Mouse (Mus musculus): ENCODE data around the gene Srp54b.
"Not testable (repeated sequence)": the region's sequence is repeated elsewhere in the genome, so short reads cannot be mapped to it uniquely, and the experiment has no call there.

Gene Srp54b

GRCm38 (mm10) chr12:55154559-55155448 lies at the start of gene Srp54b:
Gene Srp54b (plus strand): TSS chr12:55155104.
- not testable (repeated sequence) for DNase-seq (ENCODE audit: low spot score)

- not testable (repeated sequence) for DNase-seq (ENCODE audit: low spot score)
Observed at GRCm38 (mm10) chr12:55112616-55113015, 42.3 kb upstream of the Srp54b start.

DNA sequence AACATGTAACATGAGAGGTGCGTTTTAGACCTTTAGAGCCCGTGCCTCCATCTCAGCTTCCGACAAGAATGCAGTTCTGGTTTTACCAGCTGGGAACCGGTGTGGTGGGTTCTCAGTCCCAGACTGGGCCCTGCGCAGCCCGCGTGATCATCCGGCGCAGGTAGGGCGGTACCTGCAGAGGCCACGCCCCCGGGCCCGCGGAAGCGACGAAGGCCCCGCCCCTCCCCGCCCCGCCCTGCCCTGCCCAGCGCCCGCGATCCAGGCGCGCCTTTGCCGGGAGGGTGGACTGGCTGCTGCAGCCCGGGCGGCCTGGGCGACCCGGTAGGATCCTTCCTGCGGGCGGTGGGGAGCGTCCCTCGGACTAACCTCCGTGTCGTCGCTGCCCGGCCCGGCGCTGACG lies 30.7 kb upstream of the Srp54b start, which contains the start of gene Fam177a:
Gene Fam177a (plus strand): TSS at position 228 of the 400 bp plus-strand sequence.
- DNase-seq (ENCODE audit: low spot score), result not testable (repeated sequence)

- not testable (repeated sequence) for DNase-seq (ENCODE audit: low spot score)
Observed at GRCm38 (mm10) chr12:55124731-55125130, 30.2 kb upstream of the Srp54b start.

- not testable (repeated sequence) for DNase-seq (ENCODE audit: low spot score)
Observed at GRCm38 (mm10) chr12:55135540-55135939, 19.4 kb upstream of the Srp54b start.

DNA sequence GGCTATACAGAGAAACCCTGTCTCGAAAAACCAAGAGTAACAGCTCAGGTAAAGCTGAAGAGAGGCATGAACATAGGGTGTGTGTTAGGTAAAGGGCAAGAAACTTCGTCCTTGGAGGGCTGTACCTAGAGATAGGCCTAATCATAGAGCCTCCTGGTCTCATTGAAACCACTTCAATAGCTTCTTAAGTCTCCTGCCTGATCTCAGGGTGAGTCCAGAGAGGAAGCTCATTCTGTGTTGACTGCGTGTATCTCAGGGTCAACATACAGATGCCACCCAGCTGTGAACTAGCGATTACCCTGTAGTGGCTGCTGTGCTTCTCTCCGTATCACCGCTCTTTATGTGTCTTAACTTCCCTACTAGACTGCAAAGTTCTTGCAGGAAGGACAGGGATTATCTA lies 17.0 kb upstream of the Srp54b start:
- not testable (repeated sequence) for DNase-seq (ENCODE audit: low spot score)

DNA sequence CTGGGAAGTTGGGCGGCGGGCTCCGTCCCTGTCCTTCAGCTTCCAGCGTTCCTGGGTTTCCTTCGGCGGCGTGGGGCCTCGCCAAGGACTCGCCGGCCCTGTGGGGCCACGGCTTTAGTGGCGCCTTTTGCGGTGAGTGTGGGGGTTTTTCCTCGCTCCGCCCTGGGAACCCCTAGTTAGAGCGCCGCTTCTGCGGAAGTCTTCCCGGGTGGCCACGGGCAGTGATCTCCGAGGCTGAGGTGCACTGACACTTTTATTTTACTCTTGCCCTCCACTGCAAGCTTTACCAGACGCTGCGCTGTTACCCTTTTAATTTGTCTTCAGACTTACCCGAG lies 512 bp downstream of the Srp54b start:
- not testable (repeated sequence) for DNase-seq (ENCODE audit: low spot score)

GRCm38 (mm10) chr12:55167034-55167557 lies 12.2 kb downstream of the Srp54b start:
- not testable (repeated sequence) for DNase-seq (ENCODE audit: low spot score)

- not testable (repeated sequence) for DNase-seq (ENCODE audit: low spot score)
Observed at GRCm38 (mm10) chr12:55187686-55188085, 32.8 kb downstream of the Srp54b start.

DNA sequence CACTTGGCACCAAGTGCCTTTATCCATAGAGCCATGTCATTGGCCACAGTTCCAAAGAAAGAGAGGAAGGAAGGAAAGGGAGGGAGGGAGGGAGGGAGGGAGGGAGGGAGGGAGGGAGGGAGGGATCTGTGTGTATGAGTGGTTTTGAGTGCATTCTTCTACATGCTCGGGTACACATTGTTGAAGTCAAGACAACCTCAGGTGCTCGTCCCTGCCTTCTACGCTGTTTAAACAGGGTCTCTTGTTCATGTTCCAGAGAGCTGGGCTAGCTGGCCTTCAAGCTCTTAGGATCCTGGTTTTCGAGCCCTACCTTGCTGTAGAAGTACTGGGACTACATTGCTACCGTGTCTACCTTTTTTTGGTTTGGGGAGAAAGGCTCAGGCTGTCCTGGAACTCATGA lies 34.2 kb downstream of the Srp54b start:
- not testable (repeated sequence) for DNase-seq (ENCODE audit: low spot score)

GRCm38 (mm10) chr12:55199306-55199705 lies 44.4 kb downstream of the Srp54b start, which contains the start of gene 1700047I17Rik2:
Gene 1700047I17Rik2 (plus strand): TSS chr12:55199592.
- not testable (repeated sequence) for DNase-seq (ENCODE audit: low spot score)

GRCm38 (mm10) chr12:55199799-55200198 lies 44.9 kb downstream of the Srp54b start:
- not testable (repeated sequence) for DNase-seq (ENCODE audit: low spot score)

DNA sequence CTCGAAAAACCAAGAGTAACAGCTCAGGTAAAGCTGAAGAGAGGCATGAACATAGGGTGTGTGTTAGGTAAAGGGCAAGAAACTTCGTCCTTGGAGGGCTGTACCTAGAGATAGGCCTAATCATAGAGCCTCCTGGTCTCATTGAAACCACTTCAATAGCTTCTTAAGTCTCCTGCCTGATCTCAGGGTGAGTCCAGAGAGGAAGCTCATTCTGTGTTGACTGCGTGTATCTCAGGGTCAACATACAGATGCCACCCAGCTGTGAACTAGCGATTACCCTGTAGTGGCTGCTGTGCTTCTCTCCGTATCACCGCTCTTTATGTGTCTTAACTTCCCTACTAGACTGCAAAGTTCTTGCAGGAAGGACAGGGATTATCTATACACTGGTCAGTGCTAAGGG lies 58.0 kb downstream of the Srp54b start:
- DNase-seq (ENCODE audit: low spot score), result not testable (repeated sequence)

DNA sequence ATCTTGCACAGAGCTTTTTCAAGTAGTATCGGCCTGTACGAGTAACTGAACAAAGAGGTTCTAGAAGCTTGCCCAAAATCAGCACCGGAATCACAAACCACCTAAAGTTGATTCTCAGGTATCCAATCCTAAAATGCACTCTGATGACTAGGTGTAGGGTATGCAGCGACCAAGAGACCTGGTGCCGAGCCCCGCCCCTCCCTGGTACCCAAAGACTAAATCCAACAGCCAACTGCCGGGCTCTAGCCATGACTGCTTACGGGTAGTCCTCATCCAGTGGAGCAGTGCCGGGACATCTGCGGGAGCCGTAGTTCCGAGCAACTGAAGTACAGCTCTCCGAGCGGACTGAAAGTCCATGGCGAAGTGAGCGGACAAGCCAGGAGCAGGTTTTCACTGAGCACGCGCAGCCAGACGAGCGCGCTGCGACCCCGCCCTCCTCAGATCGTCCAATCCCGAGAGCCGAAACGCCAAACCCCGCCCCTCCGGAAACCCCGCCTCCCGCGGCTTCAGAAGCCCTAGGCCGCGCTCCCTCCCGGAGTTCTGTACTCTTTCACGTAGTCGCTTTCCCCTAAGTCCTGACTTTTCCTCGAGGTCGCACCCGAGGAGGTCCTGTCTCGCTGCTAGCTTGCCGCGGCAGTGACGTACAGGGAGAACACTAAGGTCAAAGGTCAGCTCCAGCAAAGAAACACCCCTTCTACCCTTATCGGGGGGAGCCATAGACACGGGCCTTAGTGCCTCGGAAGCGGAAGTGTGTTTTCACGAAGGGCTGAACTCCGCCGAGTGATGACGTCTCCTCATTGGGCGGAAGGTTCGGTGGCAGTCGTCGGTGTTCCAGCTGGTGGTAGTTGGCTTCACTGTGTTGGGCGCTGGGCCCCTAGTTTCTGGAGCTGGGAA lies 75.0 kb downstream of the Srp54b start, which contains the start of gene Srp54c:
Gene Srp54c (plus strand): TSS at position 543 of the 894 bp plus-strand sequence.
- not testable (repeated sequence) for DNase-seq (ENCODE audit: low spot score)

DNA sequence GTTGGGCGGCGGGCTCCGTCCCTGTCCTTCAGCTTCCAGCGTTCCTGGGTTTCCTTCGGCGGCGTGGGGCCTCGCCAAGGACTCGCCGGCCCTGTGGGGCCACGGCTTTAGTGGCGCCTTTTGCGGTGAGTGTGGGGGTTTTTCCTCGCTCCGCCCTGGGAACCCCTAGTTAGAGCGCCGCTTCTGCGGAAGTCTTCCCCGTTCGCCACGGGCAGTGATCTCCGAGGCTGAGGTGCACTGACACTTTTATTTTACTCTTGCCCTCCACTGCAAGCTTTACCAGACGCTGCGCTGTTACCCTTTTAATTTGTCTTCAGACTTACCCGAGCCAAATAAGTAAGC lies 75.6 kb downstream of the Srp54b start:
- DNase-seq (ENCODE audit: low spot score), result not testable (repeated sequence)
